Mouse (Mus musculus): ENCODE results near the gene Nme1.

DNA sequence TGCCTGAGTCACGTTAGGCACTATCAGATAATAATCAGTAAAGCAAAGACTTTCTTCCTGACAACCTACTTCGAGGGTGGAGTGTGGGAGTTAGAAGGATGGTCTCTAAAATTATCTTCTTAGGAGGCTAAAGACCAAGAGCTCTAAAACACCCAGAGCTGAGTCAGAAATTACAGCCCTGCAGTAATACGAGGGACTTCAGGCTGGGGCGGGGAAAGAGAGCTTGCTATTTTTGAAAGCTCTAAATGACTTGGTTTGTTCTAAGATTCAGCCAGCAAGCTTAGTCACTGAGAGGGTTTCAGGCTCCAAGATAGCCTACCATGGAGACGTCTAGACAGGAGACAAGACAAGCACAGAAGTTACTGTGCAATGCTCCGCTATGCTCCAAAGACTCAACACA lies 2.9 kb downstream of the Nme1 start:
- no peak for TF ChIP-seq GATA1 (IDR thresholded peaks at IDR 0.05; ENCODE audit: borderline replicate concordance, low read length)
- TF ChIP-seq FLI1 (IDR thresholded peaks at IDR 0.05; ENCODE audit: low read length), result no peak
